Mouse (Mus musculus): ENCODE results near the gene Kctd17.

Gene Kctd17

GRCm38 (mm10) chr15:78406293-78406934, 21.9 kb upstream of the Kctd17 start, which contains the start of gene Mpst:
Gene Mpst, plus strand, starts transcription at chr15:78406416.
- CTCF ChIA-PET, result interaction anchor here in 2 of 4 experiments (0.7 to 2.6 kb wide), 17 partner anchors 14 to 373 kb away, joined by 3 to 14 read pairs (median 5); partner anchors contain the start of gene Kctd17 (in 1 of the 2)
- POLR2A ChIA-PET, result interaction anchor here (0.5 to 4.3 kb wide), 72 partner anchors 8 to 1106 kb away, joined by 3 to 128 read pairs (median 4); partner anchors contain the start of genes Kctd17 (in 3 of the 4), Cacng2 (in 2 of the 4), Eif3d (in 2 of the 4) and Tex33 (in 2 of the 4)

- ChIA-PET POLR2A (interaction anchor here in 2 of 4 experiments (0.9 to 3.7 kb wide), 9 partner anchors 9 to 31 kb away, joined by 3 to 26 read pairs (median 6); partner anchors contain the start of gene Kctd17 (in 1 of the 2)), CTCF (interaction anchor here in 2 of 4 experiments (0.7 to 3.9 kb wide), 2 partner anchors 13 to 18 kb away, joined by 3 to 14 read pairs; partner anchors contain the start of gene Kctd17 (in 1 of the 2))
Measured at GRCm38 (mm10) chr15:78409570-78410052, 18.8 kb upstream of the Kctd17 start.

GRCm38 (mm10) chr15:78413083-78413718, 15.2 kb upstream of the Kctd17 start:
- POLR2A ChIA-PET, result interaction anchor here in 1 of 4 experiments (0.8 to 1.1 kb wide), 2 partner anchors 11 to 811 kb away, joined by 4 read pairs; no protein-coding TSS in a partner anchor
- CTCF ChIA-PET, result interaction anchor here in 2 of 4 experiments (0.9 to 1.9 kb wide), 4 partner anchors 10 to 119 kb away, joined by 3 to 9 read pairs (median 4); no protein-coding TSS in a partner anchor

GRCm38 (mm10) chr15:78413719-78414117, 14.6 kb upstream of the Kctd17 start:
- ChIA-PET POLR2A (interaction anchor here in 1 of 4 experiments (0.8 kb wide), 1 partner anchor 810 kb away, joined by 4 read pairs; no protein-coding TSS in a partner anchor), CTCF (interaction anchor here in 2 of 4 experiments (0.9 to 1.9 kb wide), 2 partner anchors 9 to 11 kb away, joined by 5 to 9 read pairs; no protein-coding TSS in a partner anchor)

GRCm38 (mm10) chr15:78414157-78414556, 14.2 kb upstream of the Kctd17 start:
- ChIA-PET POLR2A (interaction anchor here in 1 of 4 experiments (0.6 kb wide), 1 partner anchor 8 kb away, joined by 3 read pairs; the partner anchor contains the start of genes Mpst and Tst), CTCF (interaction anchor here in 1 of 4 experiments (0.9 kb wide), 1 partner anchor 9 kb away, joined by 5 read pairs; no protein-coding TSS in a partner anchor)

- ChIA-PET CTCF (interaction anchor here in 1 of 4 experiments (0.7 kb wide), 1 partner anchor 25 kb away, joined by 4 read pairs; no protein-coding TSS in a partner anchor), POLR2A (interaction anchor here in 3 of 4 experiments (0.5 to 2.9 kb wide), 6 partner anchors 8 to 554 kb away, joined by 4 to 11 read pairs (median 6); partner anchors contain the start of genes Mpst (in 3 of the 3) and Tst (in 1 of the 3))
Measured at GRCm38 (mm10) chr15:78416937-78417336, 11.4 kb upstream of the Kctd17 start.

GRCm38 (mm10) chr15:78420395-78420794, 8.0 kb upstream of the Kctd17 start:
- POLR2A ChIA-PET, result interaction anchor here in 2 of 4 experiments (0.6 to 8.1 kb wide), 3 partner anchors 13 to 194 kb away, joined by 3 to 128 read pairs (median 26); partner anchors contain the start of genes Mpst (in 2 of the 2) and Tst (in 1 of the 2)
- CTCF ChIA-PET, result interaction anchor here in 3 of 4 experiments (0.5 to 0.8 kb wide), 5 partner anchors 14 to 412 kb away, joined by 3 to 5 read pairs (median 3); partner anchors contain the start of genes Mpst (in 1 of the 3) and Tst (in 1 of the 3)

- ChIA-PET CTCF (interaction anchor here (0.5 to 1.9 kb wide), 42 partner anchors 9 to 1354 kb away, joined by 3 to 15 read pairs (median 4); partner anchors contain the start of genes Mpst (in 2 of the 4), Tst (in 2 of the 4) and Txn2 (in 1 of the 4)), POLR2A (interaction anchor here in 3 of 4 experiments (0.6 to 8.1 kb wide), 10 partner anchors 9 to 452 kb away, joined by 3 to 128 read pairs (median 5); partner anchors contain the start of genes Mpst (in 3 of the 3), Tst (in 2 of the 3) and Eif3d (in 1 of the 3))
Measured at GRCm38 (mm10) chr15:78422046-78422956, 6.1 kb upstream of the Kctd17 start.

- POLR2A ChIA-PET, result interaction anchor here (0.5 to 8.1 kb wide), 27 partner anchors 8 to 638 kb away, joined by 3 to 128 read pairs (median 3); partner anchors contain the start of genes Mpst (in 3 of the 4), Tst (in 3 of the 4), Ankrd54 (in 1 of the 4) and Eif3d (in 1 of the 4)
Measured at GRCm38 (mm10) chr15:78424507-78424906, 3.9 kb upstream of the Kctd17 start.

GRCm38 (mm10) chr15:78425230-78425629, 3.1 kb upstream of the Kctd17 start:
- CTCF ChIA-PET, result interaction anchor here in 3 of 4 experiments (0.5 to 2.8 kb wide), 32 partner anchors 10 to 1088 kb away, joined by 3 to 22 read pairs (median 4); partner anchors contain the start of genes Mpst (in 2 of the 3) and Tst (in 1 of the 3)
- POLR2A ChIA-PET, result interaction anchor here in 3 of 4 experiments (0.5 to 8.1 kb wide), 23 partner anchors 8 to 1510 kb away, joined by 3 to 128 read pairs (median 3); partner anchors contain the start of genes Mpst (in 3 of the 3), Tst (in 3 of the 3) and Ankrd54 (in 1 of the 3)

More at GRCm38 (mm10) chr15:78424507-78424906, 3.9 kb upstream of the Kctd17 start:
- CTCF ChIA-PET, result interaction anchor here (0.6 to 2.8 kb wide), 33 partner anchors 11 to 193 kb away, joined by 3 to 22 read pairs (median 4); partner anchors contain the start of genes Mpst (in 2 of the 4) and Tst (in 1 of the 4)

- ChIA-PET POLR2A (interaction anchor here (0.7 to 3.0 kb wide), 15 partner anchors 8 to 1015 kb away, joined by 3 to 26 read pairs (median 4); partner anchors contain the start of genes Mpst (in 3 of the 4), Tst (in 3 of the 4), Eif3d (in 1 of the 4) and Ift27 (in 1 of the 4)), CTCF (interaction anchor here (0.5 to 2.8 kb wide), 22 partner anchors 8 to 354 kb away, joined by 3 to 14 read pairs (median 4); partner anchors contain the start of genes Mpst (in 1 of the 4) and Tst (in 1 of the 4))
Measured at GRCm38 (mm10) chr15:78429139-78429459, 735 bp downstream of the Kctd17 start.

- CTCF ChIA-PET, result no interaction called here
- POLR2A ChIA-PET, result interaction anchor here in 3 of 4 experiments (0.9 to 3.0 kb wide), 4 partner anchors 8 to 24 kb away, joined by 3 to 20 read pairs (median 9); partner anchors contain the start of genes Mpst (in 2 of the 3) and Tst (in 2 of the 3)
Measured at GRCm38 (mm10) chr15:78429871-78430622, 1.7 kb downstream of the Kctd17 start.

GRCm38 (mm10) chr15:78430874-78431273, 2.5 kb downstream of the Kctd17 start:
- POLR2A ChIA-PET, result interaction anchor here in 2 of 4 experiments (0.9 to 2.0 kb wide), 2 partner anchors 25 kb away, joined by 3 to 12 read pairs; partner anchors contain the start of genes Mpst (in 2 of the 2) and Tst (in 2 of the 2)
- CTCF ChIA-PET, result no interaction called here

GRCm38 (mm10) chr15:78431541-78432121, 3.3 kb downstream of the Kctd17 start:
- POLR2A ChIA-PET, result interaction anchor here in 2 of 4 experiments (0.5 to 2.0 kb wide), 3 partner anchors 9 to 496 kb away, joined by 3 to 12 read pairs (median 3); partner anchors contain the start of genes Mpst (in 1 of the 2) and Tst (in 1 of the 2)

More at GRCm38 (mm10) chr15:78431541-78432121, 3.3 kb downstream of the Kctd17 start:
- CTCF ChIA-PET, result no interaction called here

All from embryonic stem cell, embryonic (primary cell).